26 mouse cellular contexts compared by ENCODE assay signal in genomic region chr13:43775427-43775733, GRCm38 (mm10).
"Had no signal": no experiment of that assay in that cellular context is flagged by ENCODE, and none has a peak within 500 bp of the region (broad histone marks: within the 10 kb centered on the region; RNA-seq: fewer than 3 reads in every experiment).

No protein-coding gene starts in this region.

- ATAC-seq: liver, embryonic 12.5 days; midbrain, embryonic 13.5 days; midbrain, embryonic 16.5 days had no signal

- H3K4me2 ChIP-seq: kidney, embryonic 15.5 days; limb, embryonic 13.5 days; liver, embryonic 12.5 days; liver, embryonic 15.5 days; lung, embryonic 15.5 days; midbrain, embryonic 13.5 days; neural tube, embryonic 12.5 days; neural tube, embryonic 15.5 days had no signal

- H3K4me3 ChIP-seq: kidney, embryonic 15.5 days; limb, embryonic 10.5 days; limb, embryonic 13.5 days; liver, embryonic 12.5 days; liver, embryonic 15.5 days; lung, embryonic 15.5 days; megakaryocyte, embryonic 14.5 days; midbrain, embryonic 10.5 days; midbrain, embryonic 13.5 days; neural tube, embryonic 12.5 days; neural tube, embryonic 15.5 days had no signal

- H3K27me3 ChIP-seq: kidney, embryonic 15.5 days; limb, embryonic 13.5 days; liver, embryonic 15.5 days; lung, embryonic 15.5 days; midbrain, embryonic 13.5 days; neural tube, embryonic 12.5 days; neural tube, embryonic 15.5 days had no signal

- DNase-seq: kidney, adult 11 months; kidney, adult 8-10 months; kidney, postnatal 10 days; kidney, postnatal 36 days; liver; lung, adult 18-20 months; lung, postnatal 10 days; lung, postnatal 36 days; retina, postnatal 1 day; right cerebral cortex, postnatal 25 days; spleen, adult 18-20 months; thymus, adult 2 months; thymus, postnatal 14 days; thymus, postnatal 4 days had no signal

- H3K36me3 ChIP-seq: kidney, embryonic 15.5 days; limb, embryonic 10.5 days; limb, embryonic 13.5 days; liver, embryonic 12.5 days; liver, embryonic 15.5 days; lung, embryonic 15.5 days; midbrain, embryonic 10.5 days; midbrain, embryonic 13.5 days; neural tube, embryonic 12.5 days; neural tube, embryonic 15.5 days had no signal
